Mouse (Mus musculus) olfactory bulb, adult 2 months (tissue): ENCODE measurements at regions not wholly inside any gene's neighbourhood (a gene's known extent, or its start where the extent isn't known, plus 50 kb on each side); places are given as distances from the start of the nearest gene placed in this dataset.

Experiments used
- H3K27ac ChIP-seq: fragments of 200-500 bp; 2 replicates; pipeline ENCODE4 v1.5.1; 2012; ENCODE audit warnings: low read depth, low read length; ENCODE audit not compliant: insufficient read depth
- H3K4me1 ChIP-seq: fragments of 200-500 bp; 2 replicates; pipeline ENCODE4 v1.6.1; 2012; ENCODE audit warnings: low read length; ENCODE audit not compliant: control insufficient read depth, insufficient read depth
- H3K4me3 ChIP-seq: fragments of 200-500 bp; 2 replicates; pipeline ENCODE4 v1.5.1; 2012; ENCODE audit warnings: mild to moderate bottlenecking, low read depth, low read length, moderate library complexity; ENCODE audit not compliant: insufficient read depth
- CTCF ChIP-seq: fragments of 200-500 bp; IDR thresholded peaks from 2 replicates; pipeline ENCODE4 v1.5.1; 2012; ENCODE audit warnings: low read depth, mild to moderate bottlenecking, low read length, moderate library complexity; ENCODE audit not compliant: insufficient read depth
- POLR2A ChIP-seq: fragments of 200-500 bp; IDR thresholded peaks from 2 replicates; pipeline ENCODE4 v1.6.1; 2012; ENCODE audit warnings: mild to moderate bottlenecking, low read depth, low read length, moderate library complexity; ENCODE audit not compliant: insufficient read depth
- WGBS: fragments of 180-500 bp; shearing (Covaris S2); methylation state at CpG from one replicate; pipeline ENCODE4 v1.1.7; 2018; 5-methylcytosine and 5-hydroxymethylcytosine counted together

- no peak overlapping the region for H3K4me3 ChIP-seq
- TF ChIP-seq CTCF (no peak), POLR2A (no peak)
- 15% methylated on average over 21 of the region's 21 CpGs for WGBS
- peak overlapping the region; percentile 85 for H3K27ac ChIP-seq
- peaks cover 29% of the 10 kb centered on the region for H3K4me1 ChIP-seq
Measured at GRCm38 (mm10) chr9:61573634-61574359, 201.6 kb downstream of the Tle3 start.

- TF ChIP-seq CTCF = no peak
- no peak for TF ChIP-seq POLR2A
- Histone ChIP-seq H3K27ac (no peak overlapping the region), H3K4me1 (peaks cover 8% of the 10 kb centered on the region), H3K4me3 (no peak overlapping the region)
- WGBS = 56% methylated on average over 8 of the region's 8 CpGs
Measured at GRCm38 (mm10) chr9:61563017-61563416, 190.9 kb downstream of the Tle3 start.

DNA sequence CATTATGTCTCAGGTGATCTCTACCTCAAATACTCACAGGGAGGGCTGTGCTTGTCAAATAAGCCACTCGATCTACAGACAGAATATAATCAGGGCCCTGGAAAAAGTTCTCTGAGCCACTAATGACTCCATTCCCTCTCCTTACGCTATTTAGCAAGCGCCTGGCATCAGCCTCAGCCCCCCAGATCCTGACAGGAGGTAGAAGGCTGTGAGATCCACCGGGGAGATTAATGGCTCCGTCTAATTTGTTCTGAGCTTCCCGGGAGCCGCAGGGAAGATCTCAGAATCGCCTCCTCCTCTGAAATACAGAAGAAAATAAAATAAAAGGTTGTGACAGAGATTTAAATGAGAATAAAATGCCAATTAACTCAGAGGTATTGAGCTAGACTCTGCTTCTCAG is 189.4 kb downstream of the Tle3 start:
- no peak overlapping the region for H3K27ac ChIP-seq
- H3K4me1 ChIP-seq = peaks cover 13% of the 10 kb centered on the region
- H3K4me3 ChIP-seq = no peak overlapping the region
- TF ChIP-seq POLR2A (no peak), CTCF (no peak)
- WGBS = 45% methylated on average over 8 of the region's 8 CpGs

DNA sequence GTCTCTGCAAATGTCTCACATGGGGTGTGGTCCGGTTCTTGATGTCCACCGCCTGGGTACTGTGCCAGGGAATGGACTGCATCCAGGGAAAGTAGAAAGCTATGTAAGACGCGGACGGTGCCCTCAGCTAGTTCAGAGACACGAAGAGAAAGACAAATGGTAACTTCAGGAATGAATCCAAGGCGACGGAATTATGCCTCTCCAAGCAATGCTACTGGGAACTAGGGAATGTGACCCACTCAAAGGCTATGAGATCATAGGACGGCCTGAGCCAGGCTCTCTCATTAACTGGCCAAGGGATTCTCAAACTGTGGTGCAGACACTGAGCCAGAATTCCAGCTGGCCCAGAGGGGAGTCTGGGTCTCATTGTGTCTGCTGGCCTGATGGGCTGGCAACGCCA is 186.5 kb downstream of the Tle3 start:
- H3K4me1 ChIP-seq = peaks cover 13% of the 10 kb centered on the region
- no peak overlapping the region for H3K27ac ChIP-seq
- TF ChIP-seq CTCF = no peak
- no peak for TF ChIP-seq POLR2A
- no peak overlapping the region for H3K4me3 ChIP-seq
- WGBS = 64% methylated on average over 10 of the region's 10 CpGs

DNA sequence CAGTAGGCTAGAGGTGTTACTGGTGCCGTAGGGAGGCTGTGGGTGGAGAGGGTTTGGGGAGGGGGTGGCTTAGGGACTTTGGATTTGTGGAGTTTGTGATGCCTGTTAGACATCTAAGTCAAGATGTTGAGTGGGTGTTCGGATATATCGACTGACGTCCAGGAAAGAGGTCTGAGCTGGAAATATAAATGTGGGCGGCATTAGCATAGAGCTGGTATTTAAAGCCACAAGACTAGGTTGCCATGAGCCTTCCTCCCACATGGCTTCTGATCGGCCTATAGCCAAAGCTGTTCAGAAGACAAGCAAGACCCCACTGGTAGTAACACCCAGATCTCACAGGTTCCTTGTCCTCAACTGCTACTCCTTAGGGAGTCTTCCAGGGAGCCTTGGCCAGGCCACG is 184.9 kb downstream of the Tle3 start:
- TF ChIP-seq CTCF = no peak
- no peak for TF ChIP-seq POLR2A
- H3K4me1 ChIP-seq = peaks cover 9% of the 10 kb centered on the region
- no peak overlapping the region for H3K27ac ChIP-seq
- no peak overlapping the region for H3K4me3 ChIP-seq
- WGBS = 82% methylated on average over 7 of the region's 7 CpGs

- 85% methylated on average over 8 of the region's 8 CpGs for WGBS
- no peak overlapping the region for H3K27ac ChIP-seq
- no peak for TF ChIP-seq POLR2A
- TF ChIP-seq CTCF = no peak
- H3K4me3 ChIP-seq = no peak overlapping the region
- H3K4me1 ChIP-seq = peaks cover 11% of the 10 kb centered on the region
Measured at GRCm38 (mm10) chr9:61555173-61555572, 183.0 kb downstream of the Tle3 start.

GRCm38 (mm10) chr9:61554611-61555010 is 182.4 kb downstream of the Tle3 start:
- 77% methylated on average over 7 of the region's 7 CpGs for WGBS
- TF ChIP-seq CTCF = no peak
- TF ChIP-seq POLR2A = no peak
- H3K27ac ChIP-seq = no peak overlapping the region

GRCm38 (mm10) chr9:61553626-61554025 is 181.5 kb downstream of the Tle3 start:
- peaks cover 19% of the 10 kb centered on the region for H3K4me1 ChIP-seq
- TF ChIP-seq CTCF (no peak), POLR2A (no peak)
- 58% methylated on average over 5 of the region's 5 CpGs for WGBS
- no peak overlapping the region for H3K4me3 ChIP-seq
- H3K27ac ChIP-seq = no peak overlapping the region

More at GRCm38 (mm10) chr9:61554611-61555010, 182.4 kb downstream of the Tle3 start:
- peaks cover 12% of the 10 kb centered on the region for H3K4me1 ChIP-seq
- no peak overlapping the region for H3K4me3 ChIP-seq

GRCm38 (mm10) chr9:61551361-61551760 is 179.2 kb downstream of the Tle3 start:
- no peak for TF ChIP-seq CTCF
- no peak for TF ChIP-seq POLR2A
- H3K4me3 ChIP-seq = no peak overlapping the region
- WGBS = 82% methylated on average over 9 of the region's 9 CpGs
- no peak overlapping the region for H3K27ac ChIP-seq
- H3K4me1 ChIP-seq = peaks cover 10% of the 10 kb centered on the region
